Mouse (Mus musculus): Measurements from ENCODE around the gene Mbnl2. TPM values are rescaled to one million over a fixed set of nuclear protein-coding genes. Genes with fewer than 3 reads are reported as not detected.

The Mbnl2 gene
- total RNA-seq, 4 experiments from 2014 or later: 236 to 260 (median 252) TPM

Other genes starting within 250 kb of the Mbnl2 start
- not detected for gene Oxgr1, start 233.2 kb upstream of the Mbnl2 start, total RNA-seq (2022)
- 10 to 100 TPM in 3 of 4 experiments, 1 to 10 TPM in 1; 9.2 to 11.0 (median 10.6) TPM for gene Rap2a, start 202.8 kb downstream of the Mbnl2 start, total RNA-seq (2022)